Mouse (Mus musculus): ENCODE data around the gene Hepacam2. TPM values are rescaled to one million over a fixed set of nuclear protein-coding genes. Genes with fewer than 3 reads are reported as not detected.

Hepacam2 gene
- polyA plus RNA-seq, 1 experiment, result not detected

DNA sequence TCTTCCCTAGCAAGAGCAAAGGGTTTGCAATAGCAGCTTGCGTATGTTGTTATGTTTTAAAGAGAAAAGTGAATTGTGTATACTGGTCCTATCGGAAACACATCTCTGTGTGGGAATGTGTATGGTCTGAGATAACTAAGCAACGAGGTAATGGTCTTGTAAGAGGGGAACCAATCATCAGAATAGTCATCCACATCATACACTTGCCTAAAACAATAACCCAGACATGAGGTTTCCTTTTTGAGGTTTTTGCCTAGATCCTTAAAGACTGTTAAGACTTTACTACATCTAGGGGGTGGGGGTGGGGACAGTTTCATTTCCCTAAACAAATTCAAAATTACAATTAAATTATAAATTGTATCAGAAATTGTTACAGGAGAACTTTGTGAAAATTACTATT lies 13.0 kb downstream of the Hepacam2 start:
- no peak for TF ChIP-seq GATA1 (IDR thresholded peaks at IDR 0.05; ENCODE audit: low read length)

DNA sequence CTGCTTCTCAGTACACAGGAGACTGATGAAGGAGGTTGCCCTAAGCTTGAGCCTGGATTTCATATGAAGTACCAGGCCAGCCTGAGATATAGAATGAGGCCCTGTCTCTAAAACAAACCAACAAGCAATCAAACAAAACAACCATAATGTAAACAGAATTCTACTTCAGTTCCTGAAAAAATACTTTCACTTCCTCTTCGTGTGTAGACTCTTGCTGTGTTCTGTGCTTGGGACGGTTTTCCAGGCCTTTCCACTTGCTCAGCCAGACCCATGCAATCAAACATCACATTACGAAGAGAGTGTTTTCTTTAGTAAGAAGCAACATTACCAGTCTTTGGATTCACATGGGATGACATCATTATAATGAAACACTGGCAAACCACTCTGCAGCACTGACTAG lies 16.4 kb downstream of the Hepacam2 start:
- TF ChIP-seq GATA1 (IDR thresholded peaks at IDR 0.05; ENCODE audit: low read length), result no peak

DNA sequence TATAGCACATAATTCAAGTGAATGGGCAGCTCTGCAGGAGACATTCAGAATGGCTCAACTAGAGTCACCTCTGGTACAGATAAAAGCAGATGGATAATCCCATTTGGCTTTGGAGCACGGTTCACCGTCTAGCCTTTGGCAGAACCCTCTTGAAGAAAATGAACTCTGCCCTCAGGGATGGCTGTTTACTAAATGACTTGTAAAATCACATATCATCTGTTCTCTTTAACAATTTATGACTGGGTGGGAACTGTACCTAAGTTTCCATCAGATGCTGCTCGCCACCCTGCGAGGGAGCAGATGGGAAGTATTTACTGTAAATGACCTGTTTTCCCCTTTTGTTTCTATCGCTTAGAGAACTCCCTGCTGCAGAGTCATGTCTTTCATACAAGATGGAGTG lies 18.2 kb downstream of the Hepacam2 start:
- TF ChIP-seq GATA1 (IDR thresholded peaks at IDR 0.05; ENCODE audit: low read length), result no peak

GRCm38 (mm10) chr6:3476299-3476698 lies 21.8 kb downstream of the Hepacam2 start:
- no peak for TF ChIP-seq GATA1 (IDR thresholded peaks at IDR 0.05; ENCODE audit: low read length)

DNA sequence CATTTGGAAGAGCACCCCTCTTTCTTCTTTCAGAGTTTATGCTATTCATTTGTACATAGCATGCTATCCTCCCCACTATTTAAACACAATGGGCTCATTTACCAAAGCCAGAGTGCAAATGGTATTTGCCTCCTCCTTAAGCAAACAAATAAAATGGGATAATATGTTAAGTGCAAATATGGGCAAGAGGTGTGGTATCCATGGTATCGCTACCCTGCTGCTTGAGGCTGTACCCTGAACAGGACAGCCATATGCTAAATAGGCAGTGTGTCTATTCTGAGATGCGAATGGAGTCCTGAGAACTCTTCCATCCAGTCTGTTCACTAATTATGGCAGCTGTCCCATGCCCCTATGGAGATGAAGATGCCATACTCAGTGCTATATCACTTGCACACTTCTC lies 27.4 kb downstream of the Hepacam2 start:
- TF ChIP-seq GATA1 (IDR thresholded peaks at IDR 0.05; ENCODE audit: low read length), result no peak

DNA sequence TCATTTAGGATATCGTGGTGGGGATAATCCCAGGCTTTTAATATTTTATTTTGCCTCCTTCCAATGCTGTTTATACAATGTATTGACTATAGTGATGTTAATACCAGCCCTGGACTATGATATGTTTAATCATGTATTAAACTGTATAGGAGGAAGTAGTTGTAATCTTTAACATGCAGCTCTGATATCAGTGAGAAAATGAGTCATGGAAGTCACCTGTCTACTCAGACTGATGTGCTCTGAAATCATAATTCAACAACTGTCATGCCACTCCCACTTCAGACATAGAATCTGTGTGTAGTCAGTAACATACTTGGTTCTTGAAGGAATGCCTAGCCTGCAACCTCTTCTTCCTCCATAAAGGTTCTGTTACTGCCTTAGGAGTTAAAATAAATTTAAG lies 29.5 kb downstream of the Hepacam2 start:
- no peak for TF ChIP-seq GATA1 (IDR thresholded peaks at IDR 0.05; ENCODE audit: low read length)

GRCm38 (mm10) chr6:3463594-3463993 lies 34.5 kb downstream of the Hepacam2 start:
- TF ChIP-seq GATA1 (IDR thresholded peaks at IDR 0.05; ENCODE audit: low read length), result no peak

GRCm38 (mm10) chr6:3463026-3463425 lies 35.1 kb downstream of the Hepacam2 start:
- no peak for TF ChIP-seq GATA1 (IDR thresholded peaks at IDR 0.05; ENCODE audit: low read length)

DNA sequence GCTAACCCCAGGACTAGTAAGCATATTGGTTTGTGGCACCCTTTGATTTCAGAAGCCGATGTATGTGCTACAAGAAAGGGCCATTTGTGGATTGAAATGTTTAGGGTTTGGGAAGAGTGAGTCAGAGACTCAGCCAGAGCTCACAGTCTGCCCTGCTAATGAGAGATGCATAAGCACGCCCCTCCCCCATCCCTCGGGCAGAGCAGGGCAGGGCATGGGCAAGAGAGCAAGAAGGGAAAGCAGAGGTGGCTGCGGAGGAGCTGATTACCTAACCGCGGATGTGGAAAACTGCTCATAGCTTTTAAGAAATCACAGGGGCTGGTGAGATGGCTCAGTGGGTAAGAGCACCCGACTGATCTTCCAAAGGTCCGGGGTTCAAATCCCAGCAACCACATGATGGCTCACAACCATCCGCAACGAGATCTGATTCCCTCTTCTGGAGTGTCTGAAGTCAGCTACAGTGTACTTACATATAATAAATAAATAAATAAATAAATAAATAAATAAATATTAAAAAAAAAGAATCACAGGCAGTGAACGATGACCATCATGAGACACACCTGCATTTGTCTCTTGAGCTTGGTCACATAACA lies 42.1 kb downstream of the Hepacam2 start:
- TF ChIP-seq GATA1 (IDR thresholded peaks at IDR 0.05; ENCODE audit: low read length), result no peak

- TF ChIP-seq GATA1 (IDR thresholded peaks at IDR 0.05; ENCODE audit: low read length), result no peak
Measured at GRCm38 (mm10) chr6:3454421-3454820, 43.7 kb downstream of the Hepacam2 start.

DNA sequence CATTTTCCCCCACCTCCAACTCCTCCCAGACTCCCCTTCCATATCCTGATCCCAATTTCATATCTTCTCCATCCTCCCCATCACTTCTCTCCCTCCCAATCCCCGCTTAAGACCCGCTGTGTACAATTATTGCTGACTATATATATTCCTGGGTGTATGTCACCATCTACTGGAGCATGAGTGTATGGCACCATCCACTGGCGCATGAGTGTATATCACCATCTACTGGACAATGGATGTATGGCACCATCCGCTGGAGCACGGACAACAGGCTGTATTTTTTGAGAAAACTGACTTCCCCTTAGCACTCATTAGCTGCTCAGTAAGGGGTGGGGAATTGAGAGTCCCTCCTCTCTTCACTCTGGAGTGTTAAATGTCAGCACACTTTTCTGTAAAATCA lies 50.7 kb downstream of the Hepacam2 start:
- TF ChIP-seq GATA1 (IDR thresholded peaks at IDR 0.05; ENCODE audit: low read length), result no peak

- TF ChIP-seq GATA1 (IDR thresholded peaks at IDR 0.05; ENCODE audit: low read length), result no peak
Measured at GRCm38 (mm10) chr6:3443905-3444304, 54.2 kb downstream of the Hepacam2 start.

DNA sequence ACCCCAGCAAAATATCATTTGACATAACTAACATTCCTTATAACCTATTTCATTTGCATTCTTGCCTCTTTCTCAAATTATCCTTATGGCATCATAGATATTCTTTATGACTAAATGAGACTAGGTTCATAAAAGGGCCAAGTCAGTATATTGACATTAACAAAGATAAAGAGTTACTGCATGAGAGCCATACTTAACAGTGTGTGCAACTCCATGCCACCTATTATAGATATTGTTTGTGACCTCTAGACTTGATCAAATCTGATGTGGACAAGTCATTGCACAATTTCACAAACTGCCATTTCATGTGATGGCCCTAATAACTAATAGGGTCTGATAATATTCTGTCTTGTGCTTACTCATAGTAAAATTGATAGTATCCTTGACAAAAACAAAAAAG lies 62.0 kb downstream of the Hepacam2 start:
- no peak for TF ChIP-seq GATA1 (IDR thresholded peaks at IDR 0.05; ENCODE audit: low read length)

GRCm38 (mm10) chr6:3427047-3427446 lies 71.1 kb downstream of the Hepacam2 start:
- TF ChIP-seq GATA1 (IDR thresholded peaks at IDR 0.05; ENCODE audit: low read length), result no peak

Other genes starting within 250 kb of the Hepacam2 start
- gene Samd9l, start 98.7 kb downstream of the Hepacam2 start, polyA plus RNA-seq (2012), result 0.21 and 0.38 TPM in 2 replicates
- gene Vps50, start 84 bp upstream of the Hepacam2 start, polyA plus RNA-seq (2012), result 0.70 and 1.1 TPM in 2 replicates